Mouse (Mus musculus): Measurements from ENCODE around the gene Atp6v0b.
A peak's percentile ranks its signal among the peaks of the same experiment; 100 is the strongest.

Atp6v0b gene

GRCm38 (mm10) chr4:117908834-117909453 is 21.8 kb upstream of the Atp6v0b start:
- no peak for DNase-seq (ENCODE audit: low spot score in 2 of 2)

- no peak for DNase-seq (ENCODE audit: low spot score in 2 of 2)
These were observed 19.1 kb upstream of the Atp6v0b start for GRCm38 (mm10) chr4:117906196-117906595.

- no peak for DNase-seq (ENCODE audit: low spot score in 2 of 2)
These were observed 17.6 kb upstream of the Atp6v0b start for GRCm38 (mm10) chr4:117904761-117905160.

GRCm38 (mm10) chr4:117904094-117904493 is 17.0 kb upstream of the Atp6v0b start:
- no peak for DNase-seq (ENCODE audit: low spot score in 2 of 2)

GRCm38 (mm10) chr4:117898111-117898510 is 11.0 kb upstream of the Atp6v0b start:
- no peak for DNase-seq (ENCODE audit: low spot score in 2 of 2)

GRCm38 (mm10) chr4:117896031-117896430 is 8.9 kb upstream of the Atp6v0b start:
- no peak for DNase-seq (ENCODE audit: low spot score in 2 of 2)

GRCm38 (mm10) chr4:117895339-117895738 is 8.2 kb upstream of the Atp6v0b start:
- no peak for DNase-seq (ENCODE audit: low spot score in 2 of 2)

GRCm38 (mm10) chr4:117894601-117895000 is 7.5 kb upstream of the Atp6v0b start:
- no peak for DNase-seq (ENCODE audit: low spot score in 2 of 2)

GRCm38 (mm10) chr4:117893376-117893775 is 6.2 kb upstream of the Atp6v0b start:
- DNase-seq (ENCODE audit: low spot score in 2 of 2), result no peak

- DNase-seq (ENCODE audit: low spot score in 2 of 2), result peak; percentile 87 to 90
These were observed 4.6 kb upstream of the Atp6v0b start, which contains the start of gene Dph2 for GRCm38 (mm10) chr4:117891738-117892161. Gene Dph2 (minus strand): TSS chr4:117892032.

GRCm38 (mm10) chr4:117890750-117891149 is 3.6 kb upstream of the Atp6v0b start:
- DNase-seq (ENCODE audit: low spot score in 2 of 2), result no peak

- no peak for DNase-seq (ENCODE audit: low spot score in 2 of 2)
These were observed 2.9 kb upstream of the Atp6v0b start for GRCm38 (mm10) chr4:117890031-117890430.

- no peak for DNase-seq (ENCODE audit: low spot score in 2 of 2)
These were observed 2.3 kb upstream of the Atp6v0b start for GRCm38 (mm10) chr4:117889471-117889870.

- DNase-seq (ENCODE audit: low spot score in 2 of 2), result no peak
These were observed 787 bp upstream of the Atp6v0b start for GRCm38 (mm10) chr4:117887920-117888319.

GRCm38 (mm10) chr4:117886644-117887043 is 489 bp downstream of the Atp6v0b start:
- no peak for DNase-seq (ENCODE audit: low spot score in 2 of 2)

- no peak for DNase-seq (ENCODE audit: low spot score in 2 of 2)
These were observed 1.1 kb downstream of the Atp6v0b start for GRCm38 (mm10) chr4:117885994-117886393.

- no peak for DNase-seq (ENCODE audit: low spot score in 2 of 2)
These were observed 2.0 kb downstream of the Atp6v0b start for GRCm38 (mm10) chr4:117885093-117885492.

GRCm38 (mm10) chr4:117884146-117884545 is 3.0 kb downstream of the Atp6v0b start:
- no peak for DNase-seq (ENCODE audit: low spot score in 2 of 2)

GRCm38 (mm10) chr4:117882701-117883691 is 4.1 kb downstream of the Atp6v0b start, which contains the start of gene B4galt2:
Gene B4galt2 (minus strand): TSS chr4:117883487.
- peak; percentile 43 to 66 for DNase-seq (ENCODE audit: low spot score in 2 of 2)

GRCm38 (mm10) chr4:117878703-117879102 is 8.4 kb downstream of the Atp6v0b start:
- DNase-seq (ENCODE audit: low spot score in 2 of 2), result no peak

- DNase-seq (ENCODE audit: low spot score in 2 of 2), result no peak
These were observed 8.8 kb downstream of the Atp6v0b start for GRCm38 (mm10) chr4:117878301-117878700.

- no peak for DNase-seq (ENCODE audit: low spot score in 2 of 2)
These were observed 13.5 kb downstream of the Atp6v0b start for GRCm38 (mm10) chr4:117873615-117874014.

GRCm38 (mm10) chr4:117872471-117872886 is 14.7 kb downstream of the Atp6v0b start, which contains the start of gene Ccdc24:
Gene Ccdc24 (minus strand): TSS chr4:117872557.
- no peak for DNase-seq (ENCODE audit: low spot score in 2 of 2)
